Mouse (Mus musculus) heart, postnatal 14 days (tissue): Measurements from ENCODE around the gene Cenpb. TPM values are rescaled to one million over a fixed set of nuclear protein-coding genes. Genes with fewer than 3 reads are reported as not detected.

ENCODE experiments used
- total RNA-seq, 2 experiments: library from RNA; stranded (reverse); gene quantifications; 2 replicates each; pipeline ENCODE4 v1.2.3; 2021

Gene Cenpb
- total RNA-seq, 2 experiments from 2014 or later: 60.6 to 61.0 TPM

Other genes starting within 250 kb of the Cenpb start
- 1 to 10 TPM; 5.1 to 8.0 TPM for gene Gfra4, start 137.0 kb downstream of the Cenpb start, total RNA-seq
- gene Adam33, start 116.3 kb downstream of the Cenpb start, total RNA-seq: 1 to 10 TPM; 1.1 to 3.0 TPM
- gene Siglec1, start 93.3 kb downstream of the Cenpb start, total RNA-seq: 1 to 10 TPM; 1.3 to 1.5 TPM
- gene Hspa12b, start 52.8 kb downstream of the Cenpb start, total RNA-seq: 10 to 100 TPM; 42.9 to 48.2 TPM
- not detected for gene Gm11037, start 46.6 kb downstream of the Cenpb start, total RNA-seq
- 10 to 100 TPM; 11.1 to 12.2 TPM for gene 1700037H04Rik, start 20.0 kb downstream of the Cenpb start, total RNA-seq
- gene Cdc25b, start 6.9 kb upstream of the Cenpb start, total RNA-seq: 10 to 100 TPM; 12.2 to 14.4 TPM
- gene Spef1, start 7.2 kb upstream of the Cenpb start, total RNA-seq: 1 to 10 TPM; 7.6 to 8.3 TPM
- gene Ap5s1, start 27.0 kb upstream of the Cenpb start, total RNA-seq: 10 to 100 TPM; 37.3 to 40.8 TPM
- gene Mavs, start 54.0 kb upstream of the Cenpb start, total RNA-seq: 10 to 100 TPM; 52.1 to 54.8 TPM
- 10 to 100 TPM; 27.2 to 28.2 TPM for gene Pank2, start 82.4 kb upstream of the Cenpb start, total RNA-seq
- gene Rnf24, start 172.8 kb upstream of the Cenpb start, total RNA-seq: 1 to 10 TPM; 3.4 to 3.9 TPM